ENCODE assay signal across 28 mouse cellular contexts in genomic region chr8:105804797-105805196, GRCm38 (mm10). TPM values are rescaled to one million over a fixed set of nuclear protein-coding genes. Genes with fewer than 3 reads are reported as not detected.
DNase-seq lines count a peak whose midpoint lies in the region; ATAC-seq and TF ChIP-seq lines count a peak whose summit lies in the region.
"Had no signal": no experiment of that assay in that cellular context is flagged by ENCODE, and none has a peak within 500 bp of the region (broad histone marks: within the 10 kb centered on the region; RNA-seq: fewer than 3 reads in every experiment).

No protein-coding gene starts in this region.

- H3K4me1 ChIP-seq in lung, postnatal 0 days (ENCODE audit: insufficient read depth, low read depth, low read length) = peaks cover 15% of the 10 kb centered on the region
- peaks cover 54 to 61% of the 10 kb centered on the region in 2 experiments for H3K4me1 ChIP-seq in liver, embryonic 14.5 days (replicated peaks; ENCODE audit: control insufficient read depth in 2 of 2, insufficient read depth in 2 of 2, low read length in 1 of 2)
- H3K4me1 ChIP-seq in stomach, postnatal 0 days (replicated peaks; ENCODE audit: control insufficient read depth, insufficient read depth) = no peaks in the 10 kb centered on the region
- H3K4me1 ChIP-seq: forebrain, embryonic 15.5 days; limb, embryonic 12.5 days had no signal

- H3K9me3 ChIP-seq in lung, postnatal 0 days (ENCODE audit: low read length) = no peaks in the 10 kb centered on the region
- H3K9me3 ChIP-seq in liver, embryonic 14.5 days (ENCODE audit: control insufficient read depth, low read length) = no peaks in the 10 kb centered on the region
- H3K9me3 ChIP-seq in stomach, postnatal 0 days (ENCODE audit: control insufficient read depth, low read length) = no peaks in the 10 kb centered on the region
- H3K9me3 ChIP-seq: embryonic facial prominence, embryonic 13.5 days; forebrain, embryonic 15.5 days; heart, embryonic 13.5 days; limb, embryonic 12.5 days had no signal

- ATAC-seq in lung, postnatal 0 days = peak; percentile 39; the same call in 1 of the 2 replicates
- no peak for ATAC-seq in liver, embryonic 14.5 days (ENCODE audit: insufficient read depth)
- no peak for ATAC-seq in stomach, postnatal 0 days (ENCODE audit: low FRiP score, low TSS enrichment)
- ATAC-seq: forebrain, embryonic 15.5 days had no signal

- WGBS in lung, postnatal 0 days = 62% methylated on average over 7 of the region's 7 CpGs
- WGBS in liver, embryonic 14.5 days (ENCODE audit: insufficient replicate concordance) = 86% methylated on average over 7 of the region's 7 CpGs
- 72% methylated on average over 7 of the region's 7 CpGs for WGBS in stomach, postnatal 0 days

- peak; percentile 39 for DNase-seq in lung, postnatal 0 days (ENCODE audit: low spot score)
- DNase-seq in lung, postnatal 4 days = no peak
- DNase-seq in kidney, postnatal 10 days = peak; percentile 62
- DNase-seq in liver, embryonic 14.5 days (ENCODE audit: low read depth in 3 of 3, low spot score in 3 of 3) = no peak
- DNase-seq in stomach, postnatal 0 days (ENCODE audit: low spot score) = no peak
- no peak for DNase-seq in layer of hippocampus, adult 9-11 months
- DNase-seq in heart, adult 11 months = no peak
- no peak for DNase-seq in left cerebral cortex, postnatal 14 days (ENCODE audit: low spot score in 2 of 2)
- DNase-seq: adrenal gland, adult 2 months; cerebellum, adult 2 months; cerebellum, postnatal 25 days; gastrocnemius, postnatal 14 days; heart, adult 2 months; heart, postnatal 14 days; lung, embryonic 14.5 days; lung, postnatal 36 days; midbrain, embryonic 14.5 days; right cerebral cortex, postnatal 14 days; thymus, postnatal 25 days had no signal

- peak overlapping the region; percentile 8 for H3K27ac ChIP-seq in lung, postnatal 0 days (ENCODE audit: low read length)
- H3K27ac ChIP-seq in liver, embryonic 14.5 days = peak overlapping the region; percentile 46
- H3K27ac ChIP-seq in stomach, postnatal 0 days (replicated peaks) = peak overlapping the region; percentile 31; the same call in 1 of the 2 replicates
- H3K27ac ChIP-seq: embryonic facial prominence, embryonic 13.5 days; forebrain, embryonic 15.5 days; heart, adult 2 months; heart, embryonic 13.5 days; limb, embryonic 12.5 days had no signal

- H3K36me3 ChIP-seq in lung, postnatal 0 days (ENCODE audit: insufficient read depth, low read length) = no peaks in the 10 kb centered on the region
- H3K36me3 ChIP-seq in liver, embryonic 14.5 days (replicated peaks; ENCODE audit: control insufficient read depth, insufficient read depth, low read depth) = peaks cover 72% of the 10 kb centered on the region
- no peaks in the 10 kb centered on the region for H3K36me3 ChIP-seq in stomach, postnatal 0 days (ENCODE audit: control insufficient read depth, insufficient read depth, low read length)

- no peak for TF ChIP-seq EP300 in lung, postnatal 0 days (IDR thresholded peaks at IDR 0.05)
- no peak for TF ChIP-seq EP300 in liver, embryonic 14.5 days (IDR thresholded peaks at IDR 0.05; ENCODE audit: low read depth)
- TF ChIP-seq EP300 in stomach, postnatal 0 days (optimal IDR thresholded peaks at IDR 0.05) = no peak

- intact Hi-C loops in left cerebral cortex, postnatal 14 days (cut with DNase I) = no loop called here

- no peaks in the 10 kb centered on the region for H3K27me3 ChIP-seq in lung, postnatal 0 days (replicated peaks; ENCODE audit: insufficient read depth, low read length)
- no peaks in the 10 kb centered on the region for H3K27me3 ChIP-seq in liver, embryonic 14.5 days (ENCODE audit: control insufficient read depth, insufficient read depth, low read length)
- H3K27me3 ChIP-seq in stomach, postnatal 0 days (ENCODE audit: control insufficient read depth, insufficient read depth, low read length) = no peaks in the 10 kb centered on the region
- H3K27me3 ChIP-seq: embryonic facial prominence, embryonic 13.5 days; forebrain, embryonic 15.5 days; limb, embryonic 12.5 days had no signal

- no peak for TF ChIP-seq CTCF in lung, postnatal 0 days (IDR thresholded peaks at IDR 0.05)
- TF ChIP-seq CTCF in liver, embryonic 14.5 days (IDR thresholded peaks at IDR 0.05; ENCODE audit: low read depth) = no peak
- TF ChIP-seq CTCF in stomach, postnatal 0 days (IDR thresholded peaks at IDR 0.05; ENCODE audit: low read depth) = no peak

- H3K9ac ChIP-seq in lung, postnatal 0 days (replicated peaks; ENCODE audit: low read depth) = no peak overlapping the region
- no peak overlapping the region for H3K9ac ChIP-seq in liver, embryonic 14.5 days (replicated peaks)
- H3K9ac ChIP-seq in stomach, postnatal 0 days (ENCODE audit: low read length) = no peak overlapping the region
- H3K9ac ChIP-seq: embryonic facial prominence, embryonic 13.5 days; forebrain, embryonic 15.5 days; heart, embryonic 13.5 days; limb, embryonic 12.5 days; lung, embryonic 14.5 days had no signal

- H3K4me3 ChIP-seq in lung, postnatal 0 days (ENCODE audit: low read depth, low read length) = no peak overlapping the region
- no peak overlapping the region for H3K4me3 ChIP-seq in liver, embryonic 14.5 days (ENCODE audit: insufficient read depth in 1 of 2, low read depth in 2 of 2, low read length in 2 of 2)
- no peak overlapping the region for H3K4me3 ChIP-seq in stomach, postnatal 0 days (ENCODE audit: low read depth, low read length)
- H3K4me3 ChIP-seq: embryonic facial prominence, embryonic 13.5 days; forebrain, embryonic 15.5 days; heart, adult 2 months; heart, embryonic 13.5 days; limb, embryonic 12.5 days had no signal

- H3K4me2 ChIP-seq in lung, postnatal 0 days (replicated peaks; ENCODE audit: low read depth, low read length) = no peak overlapping the region
- peak overlapping the region; percentile 14; the same call in 1 of the 2 replicates for H3K4me2 ChIP-seq in liver, embryonic 14.5 days (ENCODE audit: low read depth)
- no peak overlapping the region for H3K4me2 ChIP-seq in stomach, postnatal 0 days (replicated peaks; ENCODE audit: low read depth)
- H3K4me2 ChIP-seq: embryonic facial prominence, embryonic 13.5 days; forebrain, embryonic 15.5 days; heart, embryonic 13.5 days; limb, embryonic 12.5 days; lung, embryonic 14.5 days had no signal

RNA-seq across cellular contexts. Expression of gene Ranbp10, which starts 22.4 kb away (rescaled TPM):
- 10.5 and 10.9 TPM in 2 replicates for polyA plus RNA-seq in lung, postnatal 0 days (2015; fragmentation: Nextera tagmentation; extraction: Ambion mirVana)
- 57.2 and 60.6 TPM in 2 replicates for polyA plus RNA-seq in liver, embryonic 14.5 days (2012; rRNA removed)
- 37.0 and 42.0 TPM in 2 replicates for polyA plus RNA-seq in liver, embryonic 14.5 days (2014; fragmentation: Nextera tagmentation; extraction: Ambion mirVana)
- polyA plus RNA-seq in stomach, postnatal 0 days (2015; fragmentation: Nextera tagmentation; extraction: Ambion mirVana) = 7.1 TPM in 2 replicates
- 10 to 100 TPM; 24.6 to 26.4 TPM for total RNA-seq in left cerebral cortex, postnatal 14 days (2021)

RNA-seq across cellular contexts. Expression of gene Tsnaxip1, which starts 22.7 kb away (rescaled TPM):
- polyA plus RNA-seq in lung, postnatal 0 days (2015; fragmentation: Nextera tagmentation; extraction: Ambion mirVana) = 2.9 and 3.7 TPM in 2 replicates
- polyA plus RNA-seq in liver, embryonic 14.5 days (2012; rRNA removed) = 0.04 and 0.06 TPM in 2 replicates
- 0.06 TPM in 1 of 2 replicates, not detected in the other for polyA plus RNA-seq in liver, embryonic 14.5 days (2014; fragmentation: Nextera tagmentation; extraction: Ambion mirVana)
- not detected in 2 replicates for polyA plus RNA-seq in stomach, postnatal 0 days (2015; fragmentation: Nextera tagmentation; extraction: Ambion mirVana)
- total RNA-seq in left cerebral cortex, postnatal 14 days (2021) = under 1 TPM in 1 of 2 experiments, not detected in 1; 0.18 TPM
- total RNA-seq: adrenal gland, adult 2 months; adrenal gland, postnatal 4 days; gastrocnemius, postnatal 14 days; heart, adult 2 months; left cerebral cortex, postnatal 10 days; megakaryocyte-erythroid progenitor cell, adult 5-6 weeks; MEL had no signal
- polyA plus RNA-seq: adrenal gland, adult 2 months; large intestine, adult 2 months had no signal

RNA-seq across cellular contexts. Expression of gene Gfod2, which starts 46.3 kb away (rescaled TPM):
- 19.5 and 24.4 TPM in 2 replicates for polyA plus RNA-seq in lung, postnatal 0 days (2015; fragmentation: Nextera tagmentation; extraction: Ambion mirVana)
- polyA plus RNA-seq in liver, embryonic 14.5 days (2012; rRNA removed) = 0.84 and 0.93 TPM in 2 replicates
- 1.1 and 1.8 TPM in 2 replicates for polyA plus RNA-seq in liver, embryonic 14.5 days (2014; fragmentation: Nextera tagmentation; extraction: Ambion mirVana)
- 14.5 and 16.9 TPM in 2 replicates for polyA plus RNA-seq in stomach, postnatal 0 days (2015; fragmentation: Nextera tagmentation; extraction: Ambion mirVana)
- 10 to 100 TPM; 20.6 to 20.9 TPM for total RNA-seq in left cerebral cortex, postnatal 14 days (2021)

RNA-seq across cellular contexts. Expression of gene Cenpt, which starts 48.3 kb away (rescaled TPM):
- 14.3 and 15.9 TPM in 2 replicates for polyA plus RNA-seq in lung, postnatal 0 days (2015; fragmentation: Nextera tagmentation; extraction: Ambion mirVana)
- polyA plus RNA-seq in liver, embryonic 14.5 days (2012; rRNA removed) = 24.6 and 25.4 TPM in 2 replicates
- 15.0 and 18.2 TPM in 2 replicates for polyA plus RNA-seq in liver, embryonic 14.5 days (2014; fragmentation: Nextera tagmentation; extraction: Ambion mirVana)
- 14.2 and 15.1 TPM in 2 replicates for polyA plus RNA-seq in stomach, postnatal 0 days (2015; fragmentation: Nextera tagmentation; extraction: Ambion mirVana)
- 10 to 100 TPM; 17.6 to 17.7 TPM for total RNA-seq in left cerebral cortex, postnatal 14 days (2021)

RNA-seq across cellular contexts. Expression of gene Thap11, which starts 50.1 kb away (rescaled TPM):
- polyA plus RNA-seq in lung, postnatal 0 days (2015; fragmentation: Nextera tagmentation; extraction: Ambion mirVana) = 46.3 and 50.1 TPM in 2 replicates
- polyA plus RNA-seq in liver, embryonic 14.5 days (2012; rRNA removed) = 26.2 TPM in 2 replicates
- 25.5 and 29.5 TPM in 2 replicates for polyA plus RNA-seq in liver, embryonic 14.5 days (2014; fragmentation: Nextera tagmentation; extraction: Ambion mirVana)
- polyA plus RNA-seq in stomach, postnatal 0 days (2015; fragmentation: Nextera tagmentation; extraction: Ambion mirVana) = 36.8 and 37.8 TPM in 2 replicates
- 10 to 100 TPM; 34.7 to 38.5 TPM for total RNA-seq in left cerebral cortex, postnatal 14 days (2021)

Comparison
In these comparisons a context has a peak if more than half of its experiments do, and no peak if none do; other contexts are left out.
1. DNase-seq: peak in lung, postnatal 0 days (single experiment) and kidney, postnatal 10 days (single experiment); none in lung, postnatal 4 days (0 of 2), liver, embryonic 14.5 days (0 of 3), stomach, postnatal 0 days (single experiment), layer of hippocampus, adult 9-11 months (single experiment), heart, adult 11 months (single experiment) and left cerebral cortex, postnatal 14 days (0 of 2).
2. Peak in every context shown above with its lines, with median percentiles within 50 percentile points of each other: H3K27ac ChIP-seq.